Mouse (Mus musculus): ENCODE measurements around the gene Resp18.
"Not testable (repeated sequence)": the region's sequence is repeated elsewhere in the genome, so short reads cannot be mapped to it uniquely, and the experiment has no call there.

The Resp18 gene

DNA sequence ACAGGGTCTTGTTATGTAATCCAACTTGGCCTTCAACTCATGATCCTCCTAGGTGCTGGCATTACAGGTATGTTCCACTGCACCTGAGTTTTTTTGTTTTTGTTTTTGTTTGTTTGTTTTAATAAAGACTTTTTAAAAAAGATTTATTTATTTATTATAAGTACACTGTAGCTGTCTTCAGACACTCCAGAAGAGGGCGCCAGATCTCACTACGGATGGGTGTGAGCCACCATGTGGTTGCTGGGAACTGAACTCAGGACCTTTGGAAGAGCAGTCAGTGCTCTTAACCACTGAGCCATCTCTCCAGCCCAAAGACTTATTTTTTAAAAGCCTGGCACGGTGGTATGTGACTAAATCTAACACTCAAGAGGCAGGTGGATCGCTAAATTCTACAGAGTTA lies 45.7 kb downstream of the Resp18 start:
- not testable (repeated sequence) for DNase-seq

- DNase-seq, result no peak
Measured at GRCm38 (mm10) chr1:75231664-75232152, 46.5 kb downstream of the Resp18 start, which contains the start of gene A630095N17Rik. A630095N17Rik (minus strand) TSS chr1:75232102.

DNA sequence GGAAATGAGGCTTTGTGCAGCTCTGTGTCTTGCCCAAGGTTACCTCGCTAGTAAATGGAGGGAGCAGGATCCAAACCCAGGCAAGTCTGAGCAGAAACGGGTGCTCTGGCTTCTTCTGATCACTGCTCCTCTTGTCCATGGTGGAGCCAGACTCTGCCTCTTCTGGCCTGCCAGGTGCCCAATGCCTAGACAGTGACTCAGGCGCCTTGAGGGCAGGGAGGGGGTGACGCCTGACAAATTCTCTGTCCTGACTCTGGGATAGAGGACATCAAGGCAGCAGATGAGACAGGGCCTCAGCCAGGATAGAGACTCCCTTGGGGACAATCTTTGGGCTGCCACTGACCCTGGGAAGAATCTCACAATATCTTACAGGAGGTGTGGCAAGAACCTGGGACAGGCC lies 47.0 kb downstream of the Resp18 start:
- DNase-seq, result no peak

DNA sequence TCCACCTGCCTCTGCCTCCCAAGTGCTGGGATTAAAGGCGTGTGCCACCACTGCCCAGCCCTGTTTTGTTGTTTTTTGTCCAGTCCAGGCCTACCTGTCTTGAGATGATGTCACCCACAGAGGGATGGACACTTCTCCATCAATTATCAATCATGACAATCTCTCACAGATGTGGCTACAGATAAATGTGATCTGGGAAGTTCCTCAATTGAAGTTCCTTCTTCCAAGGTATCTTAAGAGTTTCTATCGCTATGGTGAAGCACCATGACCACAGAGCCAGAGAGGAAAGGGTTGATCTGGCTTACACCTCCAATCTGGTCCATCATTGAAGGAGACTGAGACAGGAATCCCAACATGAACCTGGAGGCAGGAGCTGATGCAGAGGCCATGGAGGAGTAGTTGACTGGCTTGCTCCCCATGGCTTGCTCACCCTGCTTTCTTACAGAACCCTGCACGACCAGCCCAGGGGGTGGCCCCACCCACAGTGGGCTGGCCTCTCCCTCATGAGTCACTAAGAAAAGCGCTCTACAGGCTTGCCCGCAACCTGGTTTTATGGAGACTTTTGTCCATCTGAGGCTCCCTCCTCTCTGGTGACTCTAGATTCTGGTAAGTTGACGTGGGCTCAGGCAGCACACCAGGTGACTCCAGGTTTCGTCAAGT lies 47.8 kb downstream of the Resp18 start:
- DNase-seq, result no peak

DNA sequence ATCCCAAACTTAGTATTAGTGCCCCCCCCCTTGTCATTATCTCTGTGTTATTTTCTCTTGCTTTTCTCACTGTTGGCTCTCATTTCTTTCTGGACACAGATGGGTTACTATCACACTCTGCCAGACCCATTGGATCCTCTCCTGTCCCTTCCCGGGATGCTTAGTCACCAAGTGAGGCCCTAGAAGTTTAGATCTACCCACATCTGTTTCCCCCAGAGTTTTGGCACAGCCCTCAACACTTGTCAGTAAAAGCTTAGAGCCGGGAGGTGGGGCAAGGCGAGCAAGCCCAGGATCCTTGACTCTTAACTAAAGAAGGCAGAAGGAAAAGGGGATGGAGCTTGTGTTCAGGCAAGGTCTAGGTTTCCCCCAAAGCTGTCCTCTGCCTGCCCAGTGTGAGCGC lies 49.1 kb downstream of the Resp18 start:
- no peak for DNase-seq

- no peak for DNase-seq
Measured at GRCm38 (mm10) chr1:75227653-75228052, 50.6 kb downstream of the Resp18 start.

- DNase-seq, result no peak
Measured at GRCm38 (mm10) chr1:75226138-75226537, 52.1 kb downstream of the Resp18 start.

DNA sequence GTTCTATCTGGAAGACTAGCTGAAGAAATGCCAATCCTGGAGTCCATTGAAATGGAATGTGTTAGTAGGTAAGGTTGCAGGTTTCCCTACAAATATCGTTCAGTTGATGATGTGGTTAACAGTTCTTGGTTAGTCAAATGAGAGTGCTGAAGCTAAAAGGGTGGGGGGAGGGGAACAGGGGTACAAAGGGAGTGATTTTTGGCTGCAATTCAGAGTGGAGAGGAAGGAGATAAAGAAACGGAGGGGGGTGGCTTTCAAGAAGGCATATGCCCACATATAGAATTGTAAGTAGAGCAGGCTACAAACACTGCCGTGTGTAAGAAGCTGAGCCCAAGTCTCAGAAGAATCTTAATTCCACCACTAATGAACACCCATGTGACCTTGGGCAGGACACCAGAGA lies 52.7 kb downstream of the Resp18 start:
- no peak for DNase-seq

DNA sequence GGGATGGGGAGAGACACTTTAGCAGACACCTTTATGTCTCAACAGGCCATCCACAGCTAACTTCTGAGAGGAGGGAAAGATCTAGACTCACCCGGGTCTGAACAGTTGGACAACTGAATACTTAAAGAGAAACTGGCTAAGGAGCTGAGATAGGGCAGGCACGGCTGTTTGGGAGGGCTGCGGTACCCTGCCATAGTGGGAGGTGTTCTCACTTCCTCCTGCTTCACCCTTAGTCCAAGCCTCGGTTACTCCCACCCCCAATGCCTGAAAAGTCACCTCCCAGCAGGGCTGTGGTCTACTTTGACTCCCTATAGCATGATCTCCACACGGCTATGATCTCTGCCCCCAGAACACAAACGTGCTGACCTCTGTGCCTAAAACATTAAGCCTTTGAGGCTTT lies 54.7 kb downstream of the Resp18 start:
- DNase-seq, result no peak

DNA sequence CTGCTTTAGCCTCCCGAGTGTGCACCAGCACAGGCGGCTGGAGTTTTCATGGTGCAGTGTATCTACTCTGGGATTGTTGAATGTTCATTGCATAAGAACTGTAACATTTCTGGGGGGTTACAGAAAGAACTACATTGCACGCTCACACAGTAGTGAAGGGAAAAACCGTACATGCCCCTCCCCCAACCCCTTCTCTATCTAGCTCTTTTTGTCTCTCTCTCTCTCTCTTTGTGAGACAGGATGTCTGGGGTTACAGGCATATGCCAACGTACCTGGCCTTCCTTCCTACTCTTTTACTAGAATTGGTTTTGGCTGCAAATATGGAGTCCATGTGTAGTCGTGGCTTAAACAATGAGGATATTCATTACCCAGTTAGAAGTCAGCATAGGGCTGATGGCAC lies 55.3 kb downstream of the Resp18 start:
- DNase-seq, result no peak

Measured in cerebellum, adult 11-12 months (tissue).